Mouse (Mus musculus): ENCODE results near the gene Ramac. TPM values are rescaled to one million over a fixed set of nuclear protein-coding genes. Genes with fewer than 3 reads are reported as not detected.

Ramac gene
- polyA plus RNA-seq, 1 experiment from 2014 or later = 134 TPM

DNA sequence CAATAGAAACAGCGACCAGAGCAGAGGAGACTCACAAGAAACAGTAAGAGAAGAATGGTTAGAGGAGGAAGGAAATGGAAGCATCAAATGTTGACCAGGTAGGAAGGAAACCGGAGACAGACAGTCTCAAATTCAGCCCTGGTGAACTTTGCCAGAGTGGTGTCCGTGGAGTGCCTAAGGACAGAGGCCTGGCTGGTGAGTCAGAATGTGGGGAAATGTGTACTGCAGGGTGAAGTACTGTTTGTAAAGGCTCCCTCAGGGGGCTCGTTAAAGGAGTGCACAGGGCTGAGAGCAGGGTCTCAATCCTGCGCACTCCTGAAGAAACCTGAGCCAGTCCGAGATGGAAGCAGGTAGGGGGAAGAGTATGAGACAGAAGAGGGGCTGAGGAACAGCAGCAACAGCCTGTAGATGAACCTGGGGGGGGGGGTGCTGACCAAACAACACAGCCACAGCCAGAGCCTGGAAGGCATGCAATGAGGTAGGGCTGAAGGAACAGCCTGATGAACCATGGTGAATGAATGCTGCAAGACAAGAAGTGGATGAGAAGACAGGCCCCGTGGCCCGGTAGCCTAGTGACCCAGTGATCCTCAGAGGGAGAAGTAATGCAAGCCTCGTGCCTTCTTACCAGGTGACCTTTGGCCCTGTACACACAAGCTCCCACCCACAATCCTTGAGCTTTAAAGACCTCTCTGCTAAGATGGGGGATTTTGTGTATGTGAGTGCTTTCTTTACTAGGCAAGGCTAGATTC, 27.3 kb upstream of the Ramac start:
- H3K9me3 ChIP-seq = no peaks in the 10 kb centered on the region
- 66% methylated on average over 9 of the region's 9 CpGs for WGBS
- ATAC-seq (ENCODE audit: low FRiP score) = no peak
- H3K4me2 ChIP-seq = no peak overlapping the region
- H3K9ac ChIP-seq = no peak overlapping the region
- H3K27ac ChIP-seq = no peak overlapping the region
- H3K4me1 ChIP-seq = no peaks in the 10 kb centered on the region
- H3K4me3 ChIP-seq (replicated peaks) = no peak overlapping the region
- no peaks in the 10 kb centered on the region for H3K36me3 ChIP-seq (replicated peaks)
- H3K27me3 ChIP-seq = no peaks in the 10 kb centered on the region

DNA sequence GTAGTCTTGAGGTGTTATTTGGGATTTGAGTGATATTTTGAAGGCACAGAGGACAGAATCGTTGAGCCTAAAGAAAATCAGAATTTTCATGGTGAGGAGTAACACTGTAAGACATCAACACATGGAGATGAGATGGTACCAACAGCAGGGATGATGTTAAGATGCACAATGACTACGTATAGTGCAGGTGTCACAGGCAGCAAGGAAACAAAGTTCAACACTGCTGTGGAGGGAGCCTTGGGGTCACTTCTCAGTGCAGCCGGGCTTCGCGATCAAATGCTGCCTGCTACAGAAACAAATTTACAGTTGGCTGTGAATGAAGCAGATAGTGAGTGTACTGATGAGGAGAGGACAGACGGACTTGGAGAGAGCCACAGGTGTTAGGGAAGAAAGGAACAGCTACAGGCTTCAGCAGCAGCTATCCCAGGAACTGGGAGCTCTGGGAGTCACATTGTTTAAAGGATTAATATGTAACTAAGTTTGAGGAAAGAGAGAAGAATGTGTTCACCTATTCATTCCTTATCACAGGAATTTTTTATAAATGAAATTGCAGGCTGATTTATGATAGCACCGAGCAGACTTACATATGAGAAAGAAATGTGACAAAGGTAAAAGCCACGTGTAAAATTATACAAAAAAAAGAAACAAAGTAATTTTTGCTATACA, 23.9 kb upstream of the Ramac start:
- no peaks in the 10 kb centered on the region for H3K27me3 ChIP-seq
- 88% methylated on average over 8 of the region's 8 CpGs for WGBS
- ATAC-seq (ENCODE audit: low FRiP score) = no peak
- H3K36me3 ChIP-seq (replicated peaks) = no peaks in the 10 kb centered on the region
- H3K9ac ChIP-seq = no peak overlapping the region
- H3K27ac ChIP-seq = no peak overlapping the region
- no peak overlapping the region for H3K4me3 ChIP-seq (replicated peaks)
- H3K4me1 ChIP-seq = no peaks in the 10 kb centered on the region
- no peaks in the 10 kb centered on the region for H3K9me3 ChIP-seq
- H3K4me2 ChIP-seq = no peak overlapping the region

DNA sequence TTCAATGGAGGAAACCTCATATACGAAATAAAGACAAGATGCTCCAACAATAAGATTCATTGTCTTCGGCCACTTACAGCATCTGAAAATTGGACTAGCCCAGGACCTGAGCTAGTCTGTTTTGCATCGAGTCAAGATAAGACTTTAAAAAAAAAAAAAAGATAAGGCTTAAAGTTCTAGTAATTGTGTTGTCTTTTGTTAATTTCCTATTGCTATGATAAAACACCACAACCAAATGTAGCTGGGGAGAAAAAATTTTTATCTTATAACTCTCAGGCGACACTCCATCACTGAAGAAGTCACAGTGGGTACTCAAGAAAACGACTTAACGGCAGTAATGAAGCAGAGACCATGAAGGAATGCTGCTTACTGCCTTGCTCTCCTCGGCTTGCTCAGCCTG, 22.7 kb upstream of the Ramac start:
- ATAC-seq (ENCODE audit: low FRiP score) = no peak
- Histone ChIP-seq H3K9ac (no peak overlapping the region), H3K4me1 (no peaks in the 10 kb centered on the region), H3K4me3 (replicated peaks) (no peak overlapping the region), H3K27me3 (no peaks in the 10 kb centered on the region), H3K27ac (no peak overlapping the region), H3K9me3 (no peaks in the 10 kb centered on the region), H3K36me3 (replicated peaks) (no peaks in the 10 kb centered on the region), H3K4me2 (no peak overlapping the region)
- WGBS = 89% methylated on average over 7 of the region's 7 CpGs

DNA sequence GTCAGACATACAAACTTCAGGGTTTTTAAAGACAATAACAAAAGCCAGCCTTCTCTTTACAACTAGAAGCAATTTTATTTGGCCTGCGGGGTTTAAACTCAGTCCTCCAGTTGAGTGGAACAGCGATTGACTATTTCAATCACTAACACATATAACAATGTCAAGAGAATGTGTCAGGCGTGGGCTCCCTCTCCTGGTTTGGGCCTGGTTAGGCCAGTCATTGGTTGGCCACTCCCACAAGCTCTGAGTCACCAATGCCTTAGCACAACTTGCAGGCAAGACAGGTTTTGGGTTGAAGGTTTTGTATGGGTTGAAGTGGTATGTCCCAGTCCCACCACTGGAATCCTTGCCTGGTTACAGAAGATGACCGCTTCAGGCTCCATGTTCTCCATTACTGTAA, 18.6 kb upstream of the Ramac start:
- Histone ChIP-seq H3K27me3 (no peaks in the 10 kb centered on the region), H3K9ac (no peak overlapping the region), H3K9me3 (peaks cover 3% of the 10 kb centered on the region; the same call in 1 of the 2 replicates), H3K4me1 (no peaks in the 10 kb centered on the region), H3K36me3 (replicated peaks) (no peaks in the 10 kb centered on the region), H3K4me3 (replicated peaks) (no peak overlapping the region), H3K27ac (no peak overlapping the region), H3K4me2 (no peak overlapping the region)
- ATAC-seq (ENCODE audit: low FRiP score) = no peak
- 78% methylated on average over 4 of the region's 4 CpGs for WGBS

DNA sequence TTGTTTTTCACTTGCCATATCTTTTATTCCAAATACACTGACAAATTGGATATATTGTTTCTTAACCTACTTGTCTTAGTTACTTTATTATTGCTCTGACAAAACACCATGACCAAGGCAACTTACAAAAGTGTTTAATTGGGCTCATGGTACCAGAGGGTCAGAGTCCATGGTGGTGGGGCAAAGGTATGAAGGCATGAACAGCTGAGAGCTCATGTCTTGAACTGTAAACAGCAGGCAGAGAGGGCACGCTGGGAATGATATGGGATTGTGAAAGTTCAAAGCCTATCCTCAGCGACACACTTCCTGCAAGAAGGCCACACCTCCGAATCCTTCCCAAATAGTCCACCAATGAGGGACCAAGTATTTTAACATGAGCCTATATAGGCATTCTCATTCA, 14.8 kb upstream of the Ramac start:
- Histone ChIP-seq H3K4me1 (no peaks in the 10 kb centered on the region), H3K4me2 (no peak overlapping the region), H3K27ac (no peak overlapping the region), H3K4me3 (replicated peaks) (no peak overlapping the region), H3K27me3 (no peaks in the 10 kb centered on the region), H3K36me3 (replicated peaks) (no peaks in the 10 kb centered on the region), H3K9ac (no peak overlapping the region), H3K9me3 (peaks cover 3% of the 10 kb centered on the region; the same call in 1 of the 2 replicates)
- WGBS = 82% methylated on average over 3 of the region's 3 CpGs
- ATAC-seq (ENCODE audit: low FRiP score) = no peak

DNA sequence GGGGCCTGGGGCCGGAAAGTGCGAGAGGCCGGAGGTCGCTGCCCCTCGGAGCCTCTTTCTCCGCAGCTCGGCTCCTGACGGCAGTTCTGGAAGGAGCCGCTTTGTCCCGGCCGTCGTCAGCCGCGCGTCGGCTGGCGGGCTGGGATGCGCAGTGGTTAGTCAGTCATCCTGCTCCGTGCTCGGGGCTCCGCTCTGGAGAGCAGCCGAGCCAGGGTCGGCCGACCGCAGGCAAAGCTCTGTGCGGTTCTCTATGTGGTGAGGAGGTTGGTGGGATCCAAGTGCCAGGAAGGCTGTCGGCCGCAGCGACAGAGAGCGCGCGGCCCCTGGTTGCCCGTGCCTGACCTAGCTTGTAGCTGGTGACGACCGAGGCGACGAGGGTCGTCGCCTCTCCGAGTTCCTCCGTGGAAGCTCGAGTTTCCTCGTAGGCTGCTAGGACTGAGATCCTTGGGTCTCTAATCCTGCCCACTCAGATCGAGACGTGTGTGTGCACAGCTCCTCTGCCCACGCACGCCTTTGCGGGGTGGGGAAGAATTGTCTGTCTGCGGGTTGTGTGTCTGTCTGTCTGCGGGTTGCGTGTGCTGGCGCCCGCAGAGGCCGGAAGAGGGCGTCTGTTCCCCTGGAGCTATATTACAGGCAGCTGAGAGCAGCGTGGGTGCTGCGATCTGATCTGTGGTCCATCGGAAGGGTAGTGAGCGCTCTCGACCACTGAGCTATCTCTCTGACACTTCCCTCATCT, 553 bp downstream of the Ramac start:
- H3K9ac ChIP-seq = peak overlapping the region; percentile 79
- no peaks in the 10 kb centered on the region for H3K27me3 ChIP-seq
- H3K27ac ChIP-seq = peak overlapping the region; percentile 87
- peak overlapping the region; percentile 93 for H3K4me2 ChIP-seq
- peak; percentile 80 for ATAC-seq (ENCODE audit: low FRiP score)
- peaks cover 14% of the 10 kb centered on the region; the same call in 1 of the 2 replicates for H3K4me1 ChIP-seq
- H3K36me3 ChIP-seq (replicated peaks) = no peaks in the 10 kb centered on the region
- H3K4me3 ChIP-seq (replicated peaks) = peak overlapping the region; percentile 86
- no peaks in the 10 kb centered on the region for H3K9me3 ChIP-seq
- WGBS = 2% methylated on average over 60 of the region's 60 CpGs

DNA sequence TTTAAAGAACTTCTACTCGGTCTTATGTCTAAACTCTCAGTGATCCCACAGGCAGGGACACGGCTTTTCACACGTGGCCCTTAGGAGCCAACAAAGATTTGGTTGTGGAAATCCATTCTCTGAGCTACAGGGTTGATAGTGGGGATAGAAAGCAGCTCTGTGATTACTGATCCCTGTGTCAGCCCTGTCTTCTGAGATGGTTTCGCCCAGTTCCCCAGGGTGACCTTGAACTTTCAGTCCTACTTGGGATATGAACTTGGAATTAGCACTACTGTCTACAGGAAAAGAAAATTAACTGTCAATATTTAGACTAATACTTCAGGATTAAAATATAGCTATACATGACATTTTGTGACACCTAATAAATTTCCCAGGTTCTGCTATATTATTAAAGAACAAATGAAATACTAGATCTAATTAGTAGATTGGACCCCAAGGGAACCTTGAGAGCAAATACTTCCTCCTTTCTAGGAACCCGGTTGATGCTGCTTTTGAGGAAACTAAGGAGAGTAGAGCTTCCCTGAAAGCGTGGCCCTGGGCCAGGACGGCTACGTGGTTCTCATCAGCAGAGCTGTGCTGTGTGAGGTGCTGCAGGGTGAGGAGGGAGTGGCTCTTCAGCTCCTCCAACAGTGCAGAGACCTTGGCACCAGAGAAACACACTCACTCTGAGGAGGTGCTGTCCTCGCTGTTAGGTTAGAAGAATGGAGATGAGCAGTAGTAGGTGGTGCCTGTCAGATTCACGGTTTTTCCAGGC, 10.2 kb downstream of the Ramac start:
- ATAC-seq (ENCODE audit: low FRiP score) = no peak
- Histone ChIP-seq H3K27me3 (no peaks in the 10 kb centered on the region), H3K9ac (no peak overlapping the region), H3K4me1 (no peaks in the 10 kb centered on the region), H3K36me3 (replicated peaks) (peaks cover 3% of the 10 kb centered on the region; the same call in 1 of the 2 replicates), H3K27ac (no peak overlapping the region), H3K4me3 (replicated peaks) (no peak overlapping the region), H3K4me2 (no peak overlapping the region), H3K9me3 (no peaks in the 10 kb centered on the region)
- 86% methylated on average over 10 of the region's 10 CpGs for WGBS

DNA sequence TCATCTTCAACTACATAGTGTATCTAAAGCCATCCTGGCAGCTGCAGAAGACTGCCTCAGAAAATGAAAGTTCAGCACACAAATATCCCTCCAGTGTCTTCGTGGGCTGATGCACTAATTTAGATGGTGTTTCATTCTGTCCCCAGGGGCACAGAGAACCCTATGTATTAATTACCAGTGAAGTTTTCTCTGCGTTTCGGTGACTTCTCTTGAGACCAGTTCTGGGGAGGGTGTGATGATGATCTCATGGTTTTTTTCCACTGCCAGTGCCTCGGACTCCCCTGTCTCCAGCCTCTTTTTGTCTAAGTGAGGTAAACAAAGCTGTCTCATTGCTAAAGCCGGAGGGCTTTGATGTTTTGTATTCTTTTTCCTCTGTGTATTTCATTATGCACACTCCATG, 12.6 kb downstream of the Ramac start:
- Histone ChIP-seq H3K4me1 (no peaks in the 10 kb centered on the region), H3K9me3 (0 out of 2 replicates have a peak, but pooled peaks cover 1% of the 10 kb centered on the region), H3K27ac (no peak overlapping the region), H3K9ac (no peak overlapping the region), H3K27me3 (no peaks in the 10 kb centered on the region), H3K4me2 (no peak overlapping the region), H3K36me3 (replicated peaks) (peaks cover 19% of the 10 kb centered on the region), H3K4me3 (replicated peaks) (no peak overlapping the region)
- no peak for ATAC-seq (ENCODE audit: low FRiP score)
- 63% methylated on average over 5 of the region's 5 CpGs for WGBS

DNA sequence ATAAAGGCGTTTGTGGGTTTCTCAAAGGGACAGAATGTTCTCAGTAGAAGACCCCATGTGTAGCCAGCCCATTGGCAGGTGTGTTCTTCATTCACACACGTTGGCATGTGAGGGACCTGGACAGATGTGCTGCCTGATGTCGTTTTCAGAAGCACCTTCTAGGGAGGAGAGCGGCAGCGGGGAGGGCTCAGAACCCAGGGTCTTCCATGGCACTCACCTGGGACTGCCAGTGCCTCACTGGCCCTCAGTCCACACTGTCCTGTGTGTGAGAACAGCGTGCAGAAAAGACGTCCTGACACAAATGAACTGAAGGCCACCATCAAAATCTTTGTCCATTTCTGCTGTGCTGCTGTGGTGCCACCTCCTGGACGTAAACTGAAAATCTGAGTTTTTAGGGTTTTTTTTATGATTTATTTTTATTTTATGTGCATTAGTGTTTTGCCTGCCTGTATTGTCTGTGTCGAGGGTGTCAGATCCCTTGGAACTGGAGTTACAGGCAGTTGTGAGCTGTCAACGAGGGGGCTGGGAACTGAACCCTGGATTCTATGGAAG, 15.0 kb downstream of the Ramac start:
- peaks cover 41% of the 10 kb centered on the region for H3K36me3 ChIP-seq (replicated peaks)
- no peak for ATAC-seq (ENCODE audit: low FRiP score)
- H3K4me1 ChIP-seq = no peaks in the 10 kb centered on the region
- H3K27ac ChIP-seq = no peak overlapping the region
- 73% methylated on average over 10 of the region's 10 CpGs for WGBS
- H3K4me3 ChIP-seq (replicated peaks) = no peak overlapping the region
- H3K9me3 ChIP-seq = peaks cover 6% of the 10 kb centered on the region; the same call in 1 of the 2 replicates
- H3K9ac ChIP-seq = no peak overlapping the region
- no peak overlapping the region for H3K4me2 ChIP-seq
- no peaks in the 10 kb centered on the region for H3K27me3 ChIP-seq

DNA sequence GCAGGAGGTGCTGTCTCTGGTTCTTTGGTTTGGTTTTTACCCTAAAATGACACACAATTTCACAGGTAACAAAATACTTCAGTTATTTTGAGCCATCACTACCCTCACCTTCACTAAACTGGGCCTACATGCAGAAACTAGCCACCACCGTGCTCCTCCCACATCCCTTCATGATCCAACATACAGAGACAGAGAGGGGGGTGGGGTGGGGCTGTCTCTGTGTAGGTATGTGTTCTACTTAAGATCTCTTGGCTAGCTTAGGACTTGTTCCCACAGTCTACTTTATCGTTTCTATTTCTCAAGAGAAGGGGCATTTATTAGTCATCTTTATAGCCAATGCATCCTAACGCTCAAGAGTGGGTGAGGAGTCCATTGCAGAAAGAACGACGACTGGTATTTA, 25.8 kb downstream of the Ramac start:
- Histone ChIP-seq H3K4me1 (peaks cover 12% of the 10 kb centered on the region), H3K4me3 (replicated peaks) (peak overlapping the region; percentile 62), H3K9me3 (no peaks in the 10 kb centered on the region), H3K4me2 (peak overlapping the region; percentile 63), H3K27ac (peak overlapping the region; percentile 96), H3K36me3 (replicated peaks) (peaks cover 17% of the 10 kb centered on the region), H3K27me3 (no peaks in the 10 kb centered on the region), H3K9ac (peak overlapping the region; percentile 83)
- ATAC-seq (ENCODE audit: low FRiP score) = 0 out of 2 replicates have a peak, but pooled peaks have one; percentile 24
- WGBS = 6% methylated on average over 5 of the region's 5 CpGs

DNA sequence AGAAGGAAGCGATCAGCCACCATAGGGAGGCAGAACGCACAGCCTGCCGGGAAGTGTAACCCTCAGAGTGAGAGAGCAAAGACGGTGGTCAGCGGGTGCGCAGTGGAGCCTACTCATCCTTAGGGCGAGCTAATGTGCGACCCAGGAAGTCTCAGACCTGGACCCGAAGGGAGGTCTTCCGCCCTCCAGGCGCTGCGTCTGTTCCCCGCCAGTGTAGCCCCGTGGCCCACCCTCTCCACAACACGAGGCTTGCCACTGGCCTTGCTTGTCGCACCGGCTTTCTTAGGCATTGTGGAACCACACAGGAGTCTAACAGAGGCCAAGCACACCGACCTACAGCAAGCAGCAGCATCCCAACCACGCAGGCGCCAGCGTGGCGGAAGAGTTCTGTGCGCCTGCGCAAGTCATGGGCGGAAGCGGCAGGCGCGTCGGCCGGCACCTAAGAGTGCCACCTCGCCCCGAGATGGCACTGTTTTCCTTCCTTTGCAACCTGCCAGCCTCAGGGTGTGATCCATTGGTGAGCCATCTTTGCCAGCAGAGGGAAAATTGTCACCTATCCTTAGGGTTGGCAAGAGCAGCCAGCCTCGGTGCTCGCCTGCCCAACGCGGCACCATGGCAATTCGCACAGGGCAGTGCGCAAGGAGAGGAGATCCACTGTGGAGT, 26.5 kb downstream of the Ramac start, which contains the start of gene 3110040N11Rik:
Gene 3110040N11Rik (minus strand): TSS at position 384 of the 663 bp plus-strand sequence.
- Histone ChIP-seq H3K9ac (peak within 1 kb of the TSS; percentile 83), H3K27me3 (no peaks in the 10 kb centered on the region), H3K27ac (peak within 1 kb of the TSS; percentile 96), H3K4me1 (peaks cover 12% of the 10 kb centered on the region), H3K9me3 (no peaks in the 10 kb centered on the region), H3K4me3 (replicated peaks) (peak within 1 kb of the TSS; percentile 62), H3K36me3 (replicated peaks) (peaks cover 21% of the 10 kb centered on the region), H3K4me2 (peak within 1 kb of the TSS; percentile 63)
- under 1% methylated on average over 38 of the region's 38 CpGs for whole genome bisulfite sequencing
- peak; percentile 95 for ATAC-seq (ENCODE audit: low FRiP score)
